Mouse (Mus musculus) spleen, adult 2 months (tissue): Measurements from ENCODE around the gene Usp37. TPM values are rescaled to one million over a fixed set of nuclear protein-coding genes. Genes with fewer than 3 reads are reported as not detected.

Source experiments
- DNase-seq, 2 experiments: peaks; one replicate each; pipeline versions ENCODE4 v3.0.0 to v3.0.0-alpha.2; 2012 to 2021; ENCODE audit warnings: low spot score in 2 of 2, low read depth in 1 of 2
- H3K27ac ChIP-seq: fragments of 200-500 bp; 2 replicates; pipeline ENCODE4 v1.5.1; 2012; ENCODE audit warnings: low read length, inconsistent platforms; ENCODE audit not compliant: insufficient read depth
- H3K27me3 ChIP-seq: fragments of 200-500 bp; 2 replicates; pipeline ENCODE4 v1.6.1; 2012; ENCODE audit warnings: mild to moderate bottlenecking, moderate library complexity, low read length, inconsistent platforms; ENCODE audit not compliant: control insufficient read depth, insufficient read depth
- H3K36me3 ChIP-seq: fragments of 200-500 bp; 2 replicates; pipeline ENCODE4 v1.6.1; 2012; ENCODE audit warnings: mild to moderate bottlenecking, low read length, inconsistent platforms; ENCODE audit not compliant: control insufficient read depth, insufficient read depth
- H3K4me1 ChIP-seq: fragments of 200-500 bp; 2 replicates; pipeline ENCODE4 v1.6.1; 2011; ENCODE audit warnings: inconsistent platforms; ENCODE audit not compliant: control insufficient read depth, insufficient read depth, insufficient read length
- H3K4me3 ChIP-seq: fragments of 200-500 bp; 2 replicates; pipeline ENCODE4 v1.5.1; 2011; ENCODE audit warnings: mild to moderate bottlenecking, inconsistent platforms; ENCODE audit not compliant: insufficient read depth, insufficient read length; ENCODE audit errors: extremely low read depth
- CTCF ChIP-seq: fragments of 200-500 bp; IDR thresholded peaks from 2 replicates; pipeline ENCODE4 v1.5.1; 2011; ENCODE audit warnings: mild to moderate bottlenecking, inconsistent platforms; ENCODE audit not compliant: insufficient read depth, insufficient read length, insufficient replicate concordance; ENCODE audit errors: extremely low read depth
- POLR2A ChIP-seq: fragments of 200-500 bp; IDR thresholded peaks from 2 replicates; pipeline ENCODE4 v1.6.1; 2011; ENCODE audit warnings: low read depth, low read length, inconsistent platforms
- WGBS: fragments of 180-500 bp; shearing (Covaris S2); methylation state at CpG from one replicate; pipeline ENCODE4 v1.1.7; 2018; 5-methylcytosine and 5-hydroxymethylcytosine counted together
- polyA plus RNA-seq: library from polyadenylated mRNA; depleted of rRNA; stranded (reverse); fragments of >200 nt; gene quantifications from 2 replicates; pipeline ENCODE4 v1.2.3, GENCODE M21; 2012

Gene Usp37
- polyA plus RNA-seq, 1 experiment: 2.5 TPM

GRCm38 (mm10) chr1:74393697-74394096 is 150.4 kb downstream of the Usp37 start:
- H3K27ac ChIP-seq: no peak overlapping the region
- TF ChIP-seq CTCF (no peak), POLR2A (no peak)
- 92% methylated on average over 9 of the region's 9 CpGs for WGBS
- no peaks in the 10 kb centered on the region for H3K27me3 ChIP-seq
- H3K4me1 ChIP-seq: peaks cover 18% of the 10 kb centered on the region
- DNase-seq: no peak
- peaks cover 17% of the 10 kb centered on the region for H3K36me3 ChIP-seq
- no peak overlapping the region for H3K4me3 ChIP-seq

- Histone ChIP-seq H3K27me3 (no peaks in the 10 kb centered on the region), H3K4me3 (peak overlapping the region; percentile 98; the same call in 1 of the 2 replicates), H3K4me1 (peaks cover 18% of the 10 kb centered on the region), H3K27ac (peak overlapping the region; percentile 26; the same call in 1 of the 2 replicates), H3K36me3 (peaks cover 17% of the 10 kb centered on the region)
- 50% methylated on average over 7 of the region's 7 CpGs for WGBS
- TF ChIP-seq CTCF (no peak), POLR2A (no peak)
- no peak for DNase-seq
Observed at GRCm38 (mm10) chr1:74393010-74393409, 151.1 kb downstream of the Usp37 start.

- Histone ChIP-seq H3K4me1 (peaks cover 23% of the 10 kb centered on the region), H3K4me3 (peak overlapping the region; percentile 98), H3K27ac (peak overlapping the region; percentile 98), H3K36me3 (peaks cover 17% of the 10 kb centered on the region), H3K27me3 (no peaks in the 10 kb centered on the region)
- no peak for TF ChIP-seq CTCF
- no peak for TF ChIP-seq POLR2A
- 4% methylated on average over 16 of the region's 16 CpGs for WGBS
- DNase-seq: no peak
Observed at GRCm38 (mm10) chr1:74392446-74392994, 151.6 kb downstream of the Usp37 start.

GRCm38 (mm10) chr1:74391844-74392441 is 152.1 kb downstream of the Usp37 start:
- TF ChIP-seq POLR2A (no peak; the same call in 1 of the 2 replicates), CTCF (no peak)
- H3K36me3 ChIP-seq: peaks cover 17% of the 10 kb centered on the region
- no peaks in the 10 kb centered on the region for H3K27me3 ChIP-seq
- H3K27ac ChIP-seq: peak overlapping the region; percentile 98
- peak overlapping the region; percentile 98 for H3K4me3 ChIP-seq
- WGBS: under 1% methylated on average over 58 of the region's 63 CpGs
- peak in 1 of 2 experiments; percentile 71 for DNase-seq
- peaks cover 25% of the 10 kb centered on the region for H3K4me1 ChIP-seq

- Histone ChIP-seq H3K27ac (peak within 1 kb of the TSS; percentile 98), H3K36me3 (peaks cover 17% of the 10 kb centered on the region), H3K27me3 (no peaks in the 10 kb centered on the region), H3K4me1 (peaks cover 25% of the 10 kb centered on the region), H3K4me3 (peak within 1 kb of the TSS; percentile 98)
- peak; percentile 81 to 94 for DNase-seq
- 2% methylated on average over 49 of the region's 51 CpGs for WGBS
- TF ChIP-seq CTCF: no peak; the same call in 1 of the 2 replicates
- no peak; the same call in 1 of the 2 replicates for TF ChIP-seq POLR2A
Observed at GRCm38 (mm10) chr1:74390924-74391748, 152.9 kb downstream of the Usp37 start, which contains the start of gene Ctdsp1. Ctdsp1 (plus strand) TSS chr1:74391509.

GRCm38 (mm10) chr1:74390287-74390906 is 153.7 kb downstream of the Usp37 start:
- Histone ChIP-seq H3K27me3 (no peaks in the 10 kb centered on the region), H3K4me3 (peak overlapping the region; percentile 23; the same call in 1 of the 2 replicates), H3K36me3 (peaks cover 17% of the 10 kb centered on the region), H3K4me1 (peaks cover 25% of the 10 kb centered on the region), H3K27ac (peak overlapping the region; percentile 91)
- DNase-seq: peak; percentile 64 to 72
- no peak for TF ChIP-seq POLR2A
- TF ChIP-seq CTCF: peak; percentile 80
- 2% methylated on average over 21 of the region's 21 CpGs for WGBS
